Mouse (Mus musculus) midbrain, embryonic 12.5 days (tissue): ENCODE measurements at regions not wholly inside any gene's neighbourhood (a gene's known extent, or its start where the extent isn't known, plus 50 kb on each side); places are given as distances from the start of the nearest gene placed in this dataset.

Experiments used
- ATAC-seq: fragments of 200-750 bp; cut with Nextera tagmentation; 2 replicates; pipeline ENCODE4 v1.8.0; 2017; ENCODE audit warnings: low read depth, moderate TSS enrichment, moderate library complexity; ENCODE audit not compliant: low FRiP score
- H3K27ac ChIP-seq: fragments of 300-500 bp; sonication (generic); replicated peaks from 2 replicates; pipeline ENCODE4 v1.5.1; 2016; ENCODE audit warnings: mild to moderate bottlenecking
- H3K27me3 ChIP-seq: fragments of 300-500 bp; sonication (generic); 2 replicates; pipeline ENCODE4 v1.6.1; 2016; ENCODE audit warnings: mild to moderate bottlenecking
- H3K36me3 ChIP-seq: fragments of 300-500 bp; sonication (generic); 2 replicates; pipeline ENCODE4 v1.6.1; 2016
- H3K4me1 ChIP-seq: fragments of 300-500 bp; sonication (generic); 2 replicates; pipeline ENCODE4 v1.6.1; 2016
- H3K4me2 ChIP-seq: fragments of 300-500 bp; sonication (generic); replicated peaks from 2 replicates; pipeline ENCODE4 v1.6.1; 2016; ENCODE audit warnings: mild to moderate bottlenecking, moderate library complexity
- H3K4me3 ChIP-seq: fragments of 300-500 bp; sonication (generic); 2 replicates; pipeline ENCODE4 v1.5.1; 2016; ENCODE audit warnings: mild to moderate bottlenecking
- H3K9ac ChIP-seq: fragments of 300-500 bp; sonication (generic); replicated peaks from 2 replicates; pipeline ENCODE4 v1.6.1; 2016; ENCODE audit warnings: mild to moderate bottlenecking, moderate library complexity
- H3K9me3 ChIP-seq: fragments of 300-500 bp; sonication (generic); 2 replicates; pipeline ENCODE4 v1.6.1; 2016; ENCODE audit warnings: mild to moderate bottlenecking
- WGBS: fragments of 180-500 bp; shearing (Covaris S2); methylation state at CpG from one replicate; pipeline ENCODE4 v1.1.7; 2016; 5-methylcytosine and 5-hydroxymethylcytosine counted together

DNA sequence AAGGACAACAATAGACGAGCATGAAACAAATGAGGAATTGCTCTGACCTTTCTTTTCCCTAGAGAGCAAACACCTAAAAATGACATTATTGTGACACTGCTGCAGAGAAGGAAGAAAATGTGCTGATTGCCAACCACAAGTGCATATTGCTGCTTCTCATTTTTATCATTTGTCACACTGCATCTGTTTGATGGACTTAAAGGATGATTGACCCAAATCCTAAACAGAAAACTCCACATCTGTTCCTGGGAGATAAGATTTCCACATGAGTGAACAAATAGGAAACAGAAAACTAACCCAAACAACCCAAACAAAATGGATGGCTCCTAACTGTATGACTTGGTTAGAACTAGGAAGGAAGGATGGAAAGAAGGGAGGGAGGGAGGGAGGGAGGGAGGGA is 118.5 kb downstream of the Ccdc50 start:
- ATAC-seq = no peak
- H3K27me3 ChIP-seq = no peaks in the 10 kb centered on the region
- H3K4me1 ChIP-seq = no peaks in the 10 kb centered on the region
- no peak overlapping the region for H3K4me2 ChIP-seq
- 71% methylated on average over 1 of the region's 1 CpGs for WGBS
- H3K27ac ChIP-seq = no peak overlapping the region
- no peaks in the 10 kb centered on the region for H3K9me3 ChIP-seq
- no peaks in the 10 kb centered on the region for H3K36me3 ChIP-seq
- H3K4me3 ChIP-seq = no peak overlapping the region
- H3K9ac ChIP-seq = no peak overlapping the region

GRCm38 (mm10) chr16:27523527-27524121 is 135.0 kb downstream of the Ccdc50 start:
- H3K4me1 ChIP-seq = peaks cover 5% of the 10 kb centered on the region; the same call in 1 of the 2 replicates
- peak overlapping the region; percentile 16; the same call in 1 of the 2 replicates for H3K27ac ChIP-seq
- H3K9ac ChIP-seq = no peak overlapping the region
- no peaks in the 10 kb centered on the region for H3K9me3 ChIP-seq
- H3K4me2 ChIP-seq = no peak overlapping the region
- WGBS = 36% methylated on average over 8 of the region's 8 CpGs
- H3K4me3 ChIP-seq = no peak overlapping the region
- no peaks in the 10 kb centered on the region for H3K36me3 ChIP-seq
- ATAC-seq = peak; percentile 87
- no peaks in the 10 kb centered on the region for H3K27me3 ChIP-seq

- no peaks in the 10 kb centered on the region for H3K36me3 ChIP-seq
- no peak overlapping the region for H3K4me3 ChIP-seq
- no peak for ATAC-seq
- H3K27ac ChIP-seq = no peak overlapping the region
- no peak overlapping the region for H3K4me2 ChIP-seq
- peaks cover 5% of the 10 kb centered on the region; the same call in 1 of the 2 replicates for H3K4me1 ChIP-seq
- H3K27me3 ChIP-seq = no peaks in the 10 kb centered on the region
- no peaks in the 10 kb centered on the region for H3K9me3 ChIP-seq
- 48% methylated on average over 1 of the region's 1 CpGs for WGBS
- no peak overlapping the region for H3K9ac ChIP-seq
These were observed 138.0 kb downstream of the Ccdc50 start for GRCm38 (mm10) chr16:27526669-27527068.

DNA sequence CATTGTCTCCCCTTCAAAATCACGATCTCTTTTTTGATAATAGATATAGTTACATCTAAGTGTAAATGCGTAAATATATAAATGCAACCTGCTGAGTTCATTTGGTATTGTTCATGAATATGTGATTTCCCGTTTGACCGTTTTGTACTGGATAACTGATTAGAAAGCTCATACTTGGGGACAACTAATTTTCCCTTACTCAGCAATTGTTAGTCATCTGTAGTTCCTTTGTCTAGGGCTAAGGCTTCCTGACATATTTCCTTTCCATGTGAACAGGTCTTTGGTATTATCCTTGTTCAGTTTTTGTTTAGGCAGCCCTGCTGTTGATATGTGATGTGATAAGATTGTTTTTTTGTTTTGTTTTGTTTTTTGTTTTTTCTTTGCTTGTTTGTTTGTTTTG is 142.0 kb downstream of the Ccdc50 start:
- Histone ChIP-seq H3K9me3 (no peaks in the 10 kb centered on the region), H3K27me3 (no peaks in the 10 kb centered on the region), H3K36me3 (no peaks in the 10 kb centered on the region), H3K9ac (no peak overlapping the region), H3K4me3 (no peak overlapping the region), H3K4me2 (no peak overlapping the region), H3K27ac (no peak overlapping the region), H3K4me1 (no peaks in the 10 kb centered on the region)
- ATAC-seq = no peak
- 98% methylated on average over 4 of the region's 4 CpGs for WGBS
